Mouse (Mus musculus) cerebellum, postnatal 36 days (tissue): ENCODE data around the gene C2cd3.
"Not testable (repeated sequence)": the region's sequence is repeated elsewhere in the genome, so short reads cannot be mapped to it uniquely, and the experiment has no call there.

Source experiments
- DNase-seq, 2 experiments: peaks; one replicate each; pipeline ENCODE4 v3.0.0; 2021 to 2022; ENCODE audit warnings: mixed read lengths in 2 of 2

C2cd3 gene

GRCm38 (mm10) chr7:100473846-100474454, 101.9 kb downstream of the C2cd3 start:
- no peak for DNase-seq

- DNase-seq = no peak
Measured at GRCm38 (mm10) chr7:100474680-100475079, 102.6 kb downstream of the C2cd3 start.

GRCm38 (mm10) chr7:100479100-100479822, 107.2 kb downstream of the C2cd3 start:
- no peak for DNase-seq

- DNase-seq = no peak
Measured at GRCm38 (mm10) chr7:100479823-100480164, 107.8 kb downstream of the C2cd3 start.

GRCm38 (mm10) chr7:100480175-100480574, 108.1 kb downstream of the C2cd3 start:
- no peak for DNase-seq

GRCm38 (mm10) chr7:100482046-100482445, 110.0 kb downstream of the C2cd3 start:
- not testable (repeated sequence) for DNase-seq

- DNase-seq = no peak
Measured at GRCm38 (mm10) chr7:100484493-100484892, 112.5 kb downstream of the C2cd3 start.

- no peak for DNase-seq
Measured at GRCm38 (mm10) chr7:100487301-100487700, 115.3 kb downstream of the C2cd3 start.

- no peak for DNase-seq
Measured at GRCm38 (mm10) chr7:100488474-100489048, 116.5 kb downstream of the C2cd3 start.

GRCm38 (mm10) chr7:100492391-100493116, 120.5 kb downstream of the C2cd3 start:
- no peak for DNase-seq

GRCm38 (mm10) chr7:100493117-100493483, 121.1 kb downstream of the C2cd3 start, which contains the start of gene Ucp2:
TSS of gene Ucp2 (plus strand) at chr7:100493337.
- DNase-seq = peak in 1 of 2 experiments; percentile 25

GRCm38 (mm10) chr7:100493484-100494414, 121.7 kb downstream of the C2cd3 start:
- DNase-seq = no peak

- DNase-seq = no peak
Measured at GRCm38 (mm10) chr7:100494415-100494831, 122.4 kb downstream of the C2cd3 start.

- DNase-seq = no peak
Measured at GRCm38 (mm10) chr7:100495042-100495441, 123.0 kb downstream of the C2cd3 start.

- DNase-seq = no peak
Measured at GRCm38 (mm10) chr7:100495581-100496251, 123.7 kb downstream of the C2cd3 start.

- no peak for DNase-seq
Measured at GRCm38 (mm10) chr7:100496371-100496770, 124.3 kb downstream of the C2cd3 start.

GRCm38 (mm10) chr7:100496791-100497190, 124.8 kb downstream of the C2cd3 start:
- DNase-seq = no peak

GRCm38 (mm10) chr7:100497402-100497801, 125.4 kb downstream of the C2cd3 start:
- no peak for DNase-seq

GRCm38 (mm10) chr7:100497982-100498381, 125.9 kb downstream of the C2cd3 start:
- no peak for DNase-seq

GRCm38 (mm10) chr7:100499465-100499864, 127.4 kb downstream of the C2cd3 start:
- no peak for DNase-seq

GRCm38 (mm10) chr7:100500276-100500977, 128.4 kb downstream of the C2cd3 start:
- DNase-seq = no peak
